ENCODE assay signal across 22 mouse cellular contexts in the genomic region with DNA sequence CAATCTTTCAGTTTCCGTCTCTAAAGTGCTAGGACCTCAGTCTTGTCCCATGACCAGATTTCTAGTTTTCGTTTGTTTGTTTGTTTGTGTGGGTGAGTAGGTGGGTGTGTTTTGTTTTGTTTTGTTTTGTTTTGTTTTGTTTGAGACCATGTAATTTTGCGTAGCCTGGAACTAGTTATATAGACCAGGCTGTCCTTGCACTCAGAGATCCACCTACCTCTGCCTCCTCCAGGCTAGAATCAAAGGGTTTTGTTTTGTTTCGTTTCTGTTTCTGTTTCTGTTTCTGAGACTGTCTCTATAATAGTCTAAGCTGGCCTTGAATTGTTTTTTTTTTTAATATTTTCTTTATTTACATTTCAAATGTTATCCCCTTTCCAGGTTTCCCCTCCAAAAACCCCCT. TPM values are rescaled to one million over a fixed set of nuclear protein-coding genes. Genes with fewer than 3 reads are reported as not detected.
DNase-seq lines count a peak whose midpoint lies in the region; ATAC-seq and TF ChIP-seq lines count a peak whose summit lies in the region.
"Had no signal": no experiment of that assay in that cellular context is flagged by ENCODE, and none has a peak within 500 bp of the region (broad histone marks: within the 10 kb centered on the region; RNA-seq: fewer than 3 reads in every experiment).

No protein-coding gene starts in this region.

- 44% methylated on average over 4 of the region's 4 CpGs for WGBS in small intestine, adult 2 months

- no peak overlapping the region for H3K27ac ChIP-seq in CH12.LX (ENCODE audit: insufficient read depth, low read depth)
- H3K27ac ChIP-seq in small intestine, adult 2 months (ENCODE audit: insufficient read depth, low read depth, low read length), result peak overlapping the region; percentile 27; the same call in 1 of the 2 replicates
- H3K27ac ChIP-seq: embryonic facial prominence, embryonic 12.5 days; embryonic facial prominence, embryonic 15.5 days; heart, adult 2 months; hindbrain, embryonic 12.5 days; hindbrain, embryonic 15.5 days had no signal

- DNase-seq in CD4-positive helper T cell, adult 2 months (ENCODE audit: low read depth, low spot score), result peak; percentile 60
- DNase-seq in CH12.LX (ENCODE audit: extremely low read depth), result no peak
- DNase-seq in left cerebral cortex, postnatal 10 days (ENCODE audit: extremely low spot score in 1 of 2, low spot score in 2 of 2), result no peak
- no peak for DNase-seq in thymus, postnatal 36 days
- DNase-seq in heart, adult 9 months (ENCODE audit: low spot score in 2 of 2), result no peak
- DNase-seq: adrenal gland, postnatal 10 days; adrenal gland, postnatal 36 days; cerebellum, adult 11 months; cerebellum, adult 2 months; cerebellum, adult 9-11 months; cerebellum, postnatal 25 days; gastrocnemius, postnatal 36 days; heart, adult 2 months had no signal

- no peak overlapping the region for H3K4me3 ChIP-seq in CH12.LX (replicated peaks in 1 of 3; ENCODE audit: low read depth in 2 of 3, low read length in 2 of 3, poor library complexity in 1 of 3)
- no peak overlapping the region for H3K4me3 ChIP-seq in small intestine, adult 2 months (ENCODE audit: low read depth, low read length)
- H3K4me3 ChIP-seq: embryonic facial prominence, embryonic 12.5 days; embryonic facial prominence, embryonic 15.5 days; heart, adult 2 months; hindbrain, embryonic 12.5 days; hindbrain, embryonic 15.5 days had no signal

- intact Hi-C loops in left cerebral cortex, postnatal 10 days (cut with DNase I), result no loop called here

- H3K9me3 ChIP-seq in CH12.LX (replicated peaks; ENCODE audit: low read length), result no peaks in the 10 kb centered on the region
- H3K9me3 ChIP-seq: embryonic facial prominence, embryonic 12.5 days; embryonic facial prominence, embryonic 15.5 days; hindbrain, embryonic 12.5 days; hindbrain, embryonic 15.5 days had no signal

- in situ Hi-C loops in CH12.LX (cut with MboI; ENCODE audit: low pct_ligation_motif_present, low pct_unique_long_range_greater_than_20kb, low sequenced_read_pairs), result no loop called here

- no peaks in the 10 kb centered on the region for H3K36me3 ChIP-seq in CH12.LX (replicated peaks in 1 of 2; ENCODE audit: control insufficient read depth in 1 of 2, insufficient read depth in 1 of 2, low read length in 1 of 2)
- no peaks in the 10 kb centered on the region for H3K36me3 ChIP-seq in small intestine, adult 2 months (ENCODE audit: control insufficient read depth, insufficient read depth, low read length)
- H3K36me3 ChIP-seq: embryonic facial prominence, embryonic 12.5 days; embryonic facial prominence, embryonic 15.5 days; hindbrain, embryonic 12.5 days; hindbrain, embryonic 15.5 days had no signal

- TF ChIP-seq RAD21 in CH12.LX (IDR thresholded peaks at IDR 0.05; ENCODE audit: low read depth, low read length), result no peak

- TF ChIP-seq EP300 in CH12.LX (IDR thresholded peaks at IDR 0.05; ENCODE audit: low read length), result no peak

- no peak for TF ChIP-seq CTCF in CH12.LX (conservative IDR thresholded peaks at IDR 0.05 in 1 of 2, IDR thresholded peaks at IDR 0.05 in 1 of 2; ENCODE audit: low read depth in 2 of 2, low read length in 2 of 2)
- no peak for TF ChIP-seq CTCF in small intestine, adult 2 months (IDR thresholded peaks at IDR 0.05; ENCODE audit: extremely low read depth, insufficient read length, insufficient replicate concordance, low read depth, low read length)

- H3K4me2 ChIP-seq in CH12.LX (ENCODE audit: insufficient read depth, low read depth, poor library complexity, severe bottlenecking), result peak overlapping the region; percentile 46
- H3K4me2 ChIP-seq: embryonic facial prominence, embryonic 12.5 days; embryonic facial prominence, embryonic 15.5 days; heart, embryonic 11.5 days; hindbrain, embryonic 12.5 days; hindbrain, embryonic 15.5 days had no signal

- no peaks in the 10 kb centered on the region for H3K27me3 ChIP-seq in CH12.LX (replicated peaks)
- H3K27me3 ChIP-seq in small intestine, adult 2 months (ENCODE audit: control insufficient read depth, insufficient read depth, low read length), result no peaks in the 10 kb centered on the region
- H3K27me3 ChIP-seq: embryonic facial prominence, embryonic 12.5 days; embryonic facial prominence, embryonic 15.5 days; hindbrain, embryonic 12.5 days; hindbrain, embryonic 15.5 days had no signal

- no peak overlapping the region for H3K9ac ChIP-seq in CH12.LX (ENCODE audit: insufficient read depth, low read depth)
- H3K9ac ChIP-seq: embryonic facial prominence, embryonic 12.5 days; embryonic facial prominence, embryonic 15.5 days; hindbrain, embryonic 12.5 days; hindbrain, embryonic 15.5 days had no signal

- dilution Hi-C loops in CH12.LX (cut with MboI; ENCODE audit: extremely low pct_ligation_motif_present, extremely low pct_unique_long_range_greater_than_20kb, low sequenced_read_pairs), result no loop called here

- H3K4me1 ChIP-seq in CH12.LX (ENCODE audit: control insufficient read depth in 1 of 2, insufficient read depth in 2 of 2), result no peaks in the 10 kb centered on the region
- peaks cover 10% of the 10 kb centered on the region; the same call in 1 of the 2 replicates for H3K4me1 ChIP-seq in small intestine, adult 2 months (ENCODE audit: control insufficient read depth, insufficient read depth, insufficient read length, low read length)
- H3K4me1 ChIP-seq: embryonic facial prominence, embryonic 12.5 days; embryonic facial prominence, embryonic 15.5 days; hindbrain, embryonic 12.5 days; hindbrain, embryonic 15.5 days had no signal

- ATAC-seq in inflammation-experienced regulatory T-cells, adult 6 months, result peak; percentile 82
- ATAC-seq: forebrain, embryonic 14.5 days; intestine, embryonic 16.5 days had no signal

- no peak for TF ChIP-seq POLR2A in CH12.LX (IDR thresholded peaks at IDR 0.05; ENCODE audit: low read depth, low read length)
- no peak for TF ChIP-seq POLR2A in small intestine, adult 2 months (IDR thresholded peaks at IDR 0.05; ENCODE audit: low read depth, low read length)

- no peaks in the 10 kb centered on the region for H3K79me2 ChIP-seq in CH12.LX (replicated peaks; ENCODE audit: control insufficient read depth, extremely low read depth, insufficient read depth, poor library complexity, severe bottlenecking)

TF ChIP-seq in CH12.LX, 34 proteins besides CTCF, POLR2A, EP300 and RAD21:
- TF ChIP-seq ZMIZ1 (IDR thresholded peaks at IDR 0.05; ENCODE audit: low read depth, low read length), result no peak
- TF ChIP-seq NRF1 (IDR thresholded peaks at IDR 0.05; ENCODE audit: low read depth, low read length), result no peak
- no peak for TF ChIP-seq MYC (IDR thresholded peaks at IDR 0.05; ENCODE audit: low read depth, low read length)
- no peak for TF ChIP-seq ETS1 (conservative IDR thresholded peaks at IDR 0.05; ENCODE audit: low read depth, low read length)
- TF ChIP-seq ZC3H11A (IDR thresholded peaks at IDR 0.05; ENCODE audit: low read depth, low read length), result no peak
TF ChIP-seq in CH12.LX: peak in this region for 0.

RNA-seq across cellular contexts. Expression of a gene that starts 30.8 kb away (rescaled TPM):
- total RNA-seq in CH12.LX (2012; rRNA removed) (2.4 and 3.2 TPM in 2 replicates), CH12.LX (2014; rRNA removed) (0.38 and 0.59 TPM in 2 replicates)
- polyA plus RNA-seq in CH12.LX (2012; ENCODE audit: insufficient read length, low read depth), result 0.48 and 0.94 TPM in 2 replicates
- polyA plus RNA-seq in inflammation-experienced regulatory T-cells, adult 6 months (2017; shearing (Covaris generic)), result under 1 TPM in 2 of 3 experiments, not detected in 1; 0.74 to 0.92 TPM
- 4.4 and 5.5 TPM in 2 replicates for polyA plus RNA-seq in small intestine, adult 2 months (2012; rRNA removed)
- 10 to 100 TPM; 22.3 to 29.8 TPM for total RNA-seq in left cerebral cortex, postnatal 10 days (2021)

RNA-seq across cellular contexts. Expression of a gene that starts 57.8 kb away (rescaled TPM):
- 48.6 and 50.9 TPM in 2 replicates for total RNA-seq in CH12.LX (2012; rRNA removed)
- total RNA-seq in CH12.LX (2014; rRNA removed), result 39.3 and 40.6 TPM in 2 replicates
- polyA plus RNA-seq in CH12.LX (2012; ENCODE audit: insufficient read length, low read depth), result 73.0 and 95.2 TPM in 2 replicates
- polyA plus RNA-seq in inflammation-experienced regulatory T-cells, adult 6 months (2017; shearing (Covaris generic)), result 10 to 100 TPM; 24.0 to 30.6 (median 29.7) TPM
- polyA plus RNA-seq in small intestine, adult 2 months (2012; rRNA removed), result 10.6 and 20.6 TPM in 2 replicates
- 10 to 100 TPM; 63.8 to 64.1 TPM for total RNA-seq in left cerebral cortex, postnatal 10 days (2021)

RNA-seq across cellular contexts. Expression of a gene that starts 58.0 kb away (rescaled TPM):
- 2.2 and 2.9 TPM in 2 replicates for total RNA-seq in CH12.LX (2012; rRNA removed)
- 2.2 and 2.9 TPM in 2 replicates for total RNA-seq in CH12.LX (2014; rRNA removed)
- 2.0 and 2.1 TPM in 2 replicates for polyA plus RNA-seq in CH12.LX (2012; ENCODE audit: insufficient read length, low read depth)
- polyA plus RNA-seq in inflammation-experienced regulatory T-cells, adult 6 months (2017; shearing (Covaris generic)), result 1 to 10 TPM in 1 of 3 experiments, under 1 TPM in 2; 0.21 to 1.3 (median 0.72) TPM
- polyA plus RNA-seq in small intestine, adult 2 months (2012; rRNA removed), result 1.5 TPM in 2 replicates
- 1 to 10 TPM; 8.1 to 8.3 TPM for total RNA-seq in left cerebral cortex, postnatal 10 days (2021)
